Mouse (Mus musculus): ENCODE data around the gene Inpp4b. TPM values are rescaled to one million over a fixed set of nuclear protein-coding genes. Genes with fewer than 3 reads are reported as not detected.

Inpp4b gene
- polyA plus RNA-seq, 1 experiment: 1.9 TPM

- Histone ChIP-seq H3K27ac (ENCODE audit: insufficient read depth, low read depth, low read length) (no peak overlapping the region), H3K36me3 (ENCODE audit: control insufficient read depth, insufficient read depth, low read length) (no peaks in the 10 kb centered on the region), H3K4me3 (ENCODE audit: insufficient read depth, low read depth, low read length) (no peak overlapping the region), H3K27me3 (replicated peaks; ENCODE audit: control insufficient read depth, insufficient read depth, low read length) (no peaks in the 10 kb centered on the region), H3K4me1 (ENCODE audit: control insufficient read depth, insufficient read depth, low read length) (no peaks in the 10 kb centered on the region)
- no peak for TF ChIP-seq CTCF (conservative IDR thresholded peaks at IDR 0.05; ENCODE audit: insufficient read depth, insufficient read length, low read depth, low read length)
- TF ChIP-seq POLR2A (IDR thresholded peaks at IDR 0.05; ENCODE audit: low read depth, low read length): no peak
- peak; percentile 62 for DNase-seq
Observed at GRCm38 (mm10) chr8:81888843-81889242, 546.5 kb downstream of the Inpp4b start.

DNA sequence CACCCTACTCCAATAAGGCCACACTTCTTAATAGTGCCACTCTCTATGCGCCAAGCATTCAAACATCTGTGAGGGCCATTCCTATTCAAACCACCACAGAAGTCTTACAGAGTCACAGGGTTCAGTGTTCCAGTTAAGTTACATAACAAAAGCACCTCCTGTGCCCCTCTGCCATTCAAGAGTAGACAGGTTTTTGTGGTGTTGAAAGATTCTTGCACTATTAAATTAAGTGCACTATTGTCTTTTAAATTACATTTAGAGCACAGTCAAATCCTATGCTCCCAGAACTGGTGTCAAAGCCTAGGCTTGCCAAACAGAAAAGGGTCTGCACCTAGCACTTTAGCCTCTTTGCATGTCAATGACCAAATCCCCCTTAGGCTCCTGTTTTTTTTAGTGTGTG is 550.9 kb downstream of the Inpp4b start:
- H3K27me3 ChIP-seq (replicated peaks; ENCODE audit: control insufficient read depth, insufficient read depth, low read length): no peaks in the 10 kb centered on the region
- no peak overlapping the region for H3K4me3 ChIP-seq (ENCODE audit: insufficient read depth, low read depth, low read length)
- TF ChIP-seq CTCF (conservative IDR thresholded peaks at IDR 0.05; ENCODE audit: insufficient read depth, insufficient read length, low read depth, low read length): no peak
- TF ChIP-seq POLR2A (IDR thresholded peaks at IDR 0.05; ENCODE audit: low read depth, low read length): no peak
- WGBS: 100% methylated on average over 1 of the region's 1 CpGs
- H3K36me3 ChIP-seq (ENCODE audit: control insufficient read depth, insufficient read depth, low read length): no peaks in the 10 kb centered on the region
- no peak overlapping the region for H3K27ac ChIP-seq (ENCODE audit: insufficient read depth, low read depth, low read length)
- no peaks in the 10 kb centered on the region for H3K4me1 ChIP-seq (ENCODE audit: control insufficient read depth, insufficient read depth, low read length)
- no peak for DNase-seq

- H3K27me3 ChIP-seq (replicated peaks; ENCODE audit: control insufficient read depth, insufficient read depth, low read length): no peaks in the 10 kb centered on the region
- no peaks in the 10 kb centered on the region for H3K4me1 ChIP-seq (ENCODE audit: control insufficient read depth, insufficient read depth, low read length)
- H3K27ac ChIP-seq (ENCODE audit: insufficient read depth, low read depth, low read length): no peak overlapping the region
- WGBS: 96% methylated on average over 5 of the region's 5 CpGs
- no peak for TF ChIP-seq POLR2A (IDR thresholded peaks at IDR 0.05; ENCODE audit: low read depth, low read length)
- no peak for TF ChIP-seq CTCF (conservative IDR thresholded peaks at IDR 0.05; ENCODE audit: insufficient read depth, insufficient read length, low read depth, low read length)
- H3K36me3 ChIP-seq (ENCODE audit: control insufficient read depth, insufficient read depth, low read length): no peaks in the 10 kb centered on the region
- DNase-seq: no peak
- no peak overlapping the region for H3K4me3 ChIP-seq (ENCODE audit: insufficient read depth, low read depth, low read length)
Observed at GRCm38 (mm10) chr8:81946812-81947211, 604.5 kb downstream of the Inpp4b start.

GRCm38 (mm10) chr8:81953101-81953500 is 610.7 kb downstream of the Inpp4b start:
- H3K36me3 ChIP-seq (ENCODE audit: control insufficient read depth, insufficient read depth, low read length): no peaks in the 10 kb centered on the region
- TF ChIP-seq CTCF (conservative IDR thresholded peaks at IDR 0.05; ENCODE audit: insufficient read depth, insufficient read length, low read depth, low read length): no peak
- no peak for TF ChIP-seq POLR2A (IDR thresholded peaks at IDR 0.05; ENCODE audit: low read depth, low read length)
- H3K4me1 ChIP-seq (ENCODE audit: control insufficient read depth, insufficient read depth, low read length): no peaks in the 10 kb centered on the region
- no peak for DNase-seq
- H3K27me3 ChIP-seq (replicated peaks; ENCODE audit: control insufficient read depth, insufficient read depth, low read length): no peaks in the 10 kb centered on the region
- H3K27ac ChIP-seq (ENCODE audit: insufficient read depth, low read depth, low read length): no peak overlapping the region
- 85% methylated on average over 2 of the region's 2 CpGs for WGBS
- H3K4me3 ChIP-seq (ENCODE audit: insufficient read depth, low read depth, low read length): no peak overlapping the region

- Histone ChIP-seq H3K27me3 (replicated peaks; ENCODE audit: control insufficient read depth, insufficient read depth, low read length) (no peaks in the 10 kb centered on the region), H3K36me3 (ENCODE audit: control insufficient read depth, insufficient read depth, low read length) (no peaks in the 10 kb centered on the region), H3K27ac (ENCODE audit: insufficient read depth, low read depth, low read length) (no peak overlapping the region), H3K4me1 (ENCODE audit: control insufficient read depth, insufficient read depth, low read length) (no peaks in the 10 kb centered on the region), H3K4me3 (ENCODE audit: insufficient read depth, low read depth, low read length) (no peak overlapping the region)
- no peak for DNase-seq
- no peak for TF ChIP-seq POLR2A (IDR thresholded peaks at IDR 0.05; ENCODE audit: low read depth, low read length)
- TF ChIP-seq CTCF (conservative IDR thresholded peaks at IDR 0.05; ENCODE audit: insufficient read depth, insufficient read length, low read depth, low read length): no peak
- WGBS: 60% methylated on average over 8 of the region's 8 CpGs
Observed at GRCm38 (mm10) chr8:81985128-81985665, 642.8 kb downstream of the Inpp4b start.

- H3K4me3 ChIP-seq (ENCODE audit: insufficient read depth, low read depth, low read length): no peak overlapping the region
- no peaks in the 10 kb centered on the region for H3K4me1 ChIP-seq (ENCODE audit: control insufficient read depth, insufficient read depth, low read length)
- H3K27ac ChIP-seq (ENCODE audit: insufficient read depth, low read depth, low read length): no peak overlapping the region
- no peak for TF ChIP-seq POLR2A (IDR thresholded peaks at IDR 0.05; ENCODE audit: low read depth, low read length)
- TF ChIP-seq CTCF (conservative IDR thresholded peaks at IDR 0.05; ENCODE audit: insufficient read depth, insufficient read length, low read depth, low read length): no peak
- H3K27me3 ChIP-seq (replicated peaks; ENCODE audit: control insufficient read depth, insufficient read depth, low read length): no peaks in the 10 kb centered on the region
- DNase-seq: no peak
- H3K36me3 ChIP-seq (ENCODE audit: control insufficient read depth, insufficient read depth, low read length): no peaks in the 10 kb centered on the region
- 97% methylated on average over 3 of the region's 3 CpGs for WGBS
Observed at GRCm38 (mm10) chr8:81992966-81993365, 650.6 kb downstream of the Inpp4b start.

DNA sequence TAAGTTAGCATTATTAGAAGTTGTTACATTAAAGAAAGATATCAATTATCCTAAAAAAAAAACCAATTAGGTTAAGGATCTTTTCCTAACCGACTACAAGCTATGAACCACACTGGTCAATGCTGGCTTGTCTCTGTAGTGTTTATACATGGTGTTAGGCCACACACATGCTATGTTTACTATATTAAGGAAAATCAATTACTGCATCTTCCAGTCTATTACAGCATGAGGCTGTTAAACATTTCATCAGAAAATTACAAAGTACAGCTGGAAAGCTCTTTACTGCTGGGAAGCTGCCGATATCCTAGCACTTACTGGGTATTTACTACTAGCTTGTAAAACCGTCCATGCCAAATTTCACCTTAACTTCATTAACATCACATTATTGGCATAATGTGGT is 653.9 kb downstream of the Inpp4b start:
- DNase-seq: no peak
- no peak for TF ChIP-seq CTCF (conservative IDR thresholded peaks at IDR 0.05; ENCODE audit: insufficient read depth, insufficient read length, low read depth, low read length)
- Histone ChIP-seq H3K4me3 (ENCODE audit: insufficient read depth, low read depth, low read length) (no peak overlapping the region), H3K36me3 (ENCODE audit: control insufficient read depth, insufficient read depth, low read length) (no peaks in the 10 kb centered on the region), H3K4me1 (ENCODE audit: control insufficient read depth, insufficient read depth, low read length) (no peaks in the 10 kb centered on the region), H3K27ac (ENCODE audit: insufficient read depth, low read depth, low read length) (no peak overlapping the region), H3K27me3 (replicated peaks; ENCODE audit: control insufficient read depth, insufficient read depth, low read length) (no peaks in the 10 kb centered on the region)
- 85% methylated on average over 3 of the region's 3 CpGs for WGBS

- no peak overlapping the region for H3K4me3 ChIP-seq (ENCODE audit: insufficient read depth, low read depth, low read length)
- no peaks in the 10 kb centered on the region for H3K36me3 ChIP-seq (ENCODE audit: control insufficient read depth, insufficient read depth, low read length)
- no peak for DNase-seq
- no peak overlapping the region for H3K27ac ChIP-seq (ENCODE audit: insufficient read depth, low read depth, low read length)
- 98% methylated on average over 1 of the region's 1 CpGs for WGBS
- no peaks in the 10 kb centered on the region for H3K27me3 ChIP-seq (replicated peaks; ENCODE audit: control insufficient read depth, insufficient read depth, low read length)
- no peak for TF ChIP-seq CTCF (conservative IDR thresholded peaks at IDR 0.05; ENCODE audit: insufficient read depth, insufficient read length, low read depth, low read length)
- TF ChIP-seq POLR2A (IDR thresholded peaks at IDR 0.05; ENCODE audit: low read depth, low read length): no peak
- H3K4me1 ChIP-seq (ENCODE audit: control insufficient read depth, insufficient read depth, low read length): no peaks in the 10 kb centered on the region
Observed at GRCm38 (mm10) chr8:81996823-81997222, 654.5 kb downstream of the Inpp4b start.
